Mouse (Mus musculus) MEL (cell line): ENCODE data around the gene Prdm1. TPM values are rescaled to one million over a fixed set of nuclear protein-coding genes. Genes with fewer than 3 reads are reported as not detected.

Experiments used
- DNase-seq: peaks from one replicate; pipeline ENCODE4 v3.0.0; 2011; ENCODE audit warnings: low read depth, low spot score
- H3K27ac ChIP-seq: 2 replicates; pipeline ENCODE4 v1.5.1; 2012; ENCODE audit warnings: low read depth, mild to moderate bottlenecking, control low read depth, low read length, moderate library complexity; ENCODE audit not compliant: control insufficient read depth
- H3K27me3 ChIP-seq, 2 experiments: fragments of 150-350 bp in 1 of 2; sonication (generic) in 1 of 2; 2 replicates each; pipeline ENCODE4 v1.6.1; 2012; ENCODE audit warnings: low read length in 2 of 2, mild to moderate bottlenecking in 2 of 2, improper control_type of control experiment in 1 of 2, moderate library complexity in 1 of 2; ENCODE audit not compliant: insufficient read depth in 2 of 2, control insufficient read depth in 1 of 2
- H3K36me3 ChIP-seq, 2 experiments: 2 replicates each; pipeline ENCODE4 v1.6.1; 2012 to 2014; ENCODE audit warnings: low read length in 2 of 2, improper control_type of control experiment in 1 of 2, inconsistent platforms in 1 of 2, mild to moderate bottlenecking in 1 of 2; ENCODE audit not compliant: insufficient read depth in 2 of 2, control insufficient read depth in 1 of 2
- H3K4me1 ChIP-seq, 2 experiments: fragments of 150-350 bp in 1 of 2; sonication (generic) in 1 of 2; 2 replicates each; pipeline ENCODE4 v1.6.1; 2012; ENCODE audit warnings: low read length in 2 of 2, improper control_type of control experiment in 1 of 2, mild to moderate bottlenecking in 1 of 2; ENCODE audit not compliant: insufficient read depth in 2 of 2, control insufficient read depth in 1 of 2
- H3K4me3 ChIP-seq, 2 experiments: fragments of 150-350 bp in 1 of 2; sonication (generic) in 1 of 2; 2 replicates each; pipeline ENCODE4 v1.5.1; 2012; ENCODE audit warnings: low read depth in 2 of 2, low read length in 2 of 2, mild to moderate bottlenecking in 2 of 2, moderate library complexity in 2 of 2, control low read depth in 1 of 2, improper control_type of control experiment in 1 of 2; ENCODE audit not compliant: control insufficient read depth in 1 of 2, insufficient read depth in 1 of 2
- H3K79me2 ChIP-seq: 2 replicates; pipeline ENCODE4 v1.6.1; 2012; ENCODE audit warnings: mild to moderate bottlenecking, low read length, moderate library complexity; ENCODE audit not compliant: control insufficient read depth, poor library complexity, insufficient read depth
- H3K9ac ChIP-seq: 2 replicates; pipeline ENCODE4 v1.6.1; 2012; ENCODE audit warnings: low read depth, mild to moderate bottlenecking, control low read depth, low read length, moderate library complexity; ENCODE audit not compliant: control insufficient read depth, poor library complexity, severe bottlenecking
- H3K9me3 ChIP-seq: fragments of 150-350 bp; sonication (generic); replicated peaks from 2 replicates; pipeline ENCODE4 v1.6.1; 2012; ENCODE audit warnings: mild to moderate bottlenecking, low read length, improper control_type of control experiment, moderate library complexity; ENCODE audit not compliant: insufficient read depth
- CHD1 ChIP-seq: IDR thresholded peaks from 2 replicates; pipeline ENCODE4 v1.6.1; 2012; ENCODE audit warnings: low read depth, mild to moderate bottlenecking, inconsistent platforms, low read length, improper control_type of control experiment
- ELF1 ChIP-seq: IDR thresholded peaks from 2 replicates; pipeline ENCODE4 v1.6.1; 2014; ENCODE audit warnings: low read depth, mild to moderate bottlenecking, inconsistent platforms, low read length, improper control_type of control experiment, moderate library complexity
- ETS1 ChIP-seq: IDR thresholded peaks from 2 replicates; pipeline ENCODE4 v1.6.1; 2012; ENCODE audit warnings: low read depth, mild to moderate bottlenecking, inconsistent platforms, low read length, improper control_type of control experiment, moderate library complexity
- GATA1 ChIP-seq: IDR thresholded peaks from 2 replicates; pipeline ENCODE4 v1.6.1; 2011; ENCODE audit warnings: low read depth, low read length, improper control_type of control experiment
- HCFC1 ChIP-seq: IDR thresholded peaks from 2 replicates; pipeline ENCODE4 v1.6.1; 2012; ENCODE audit warnings: low read depth, mild to moderate bottlenecking, inconsistent platforms, low read length, improper control_type of control experiment, moderate library complexity
- JUND ChIP-seq: IDR thresholded peaks from 2 replicates; pipeline ENCODE4 v1.6.1; 2011; ENCODE audit warnings: low read depth, mild to moderate bottlenecking, improper control_type of control experiment, low read length
- MAX ChIP-seq: IDR thresholded peaks from 2 replicates; pipeline ENCODE4 v1.6.1; 2011; ENCODE audit warnings: low read length, improper control_type of control experiment
- MEF2A ChIP-seq: IDR thresholded peaks from 2 replicates; pipeline ENCODE4 v1.6.1; 2014; ENCODE audit warnings: low read depth, mild to moderate bottlenecking, inconsistent platforms, low read length, improper control_type of control experiment; ENCODE audit not compliant: poor library complexity, insufficient replicate concordance, severe bottlenecking; ENCODE audit errors: extremely low read depth
- MXI1 ChIP-seq: IDR thresholded peaks from 2 replicates; pipeline ENCODE4 v1.6.1; 2011; ENCODE audit warnings: mild to moderate bottlenecking, low read depth, low read length, improper control_type of control experiment
- MYB ChIP-seq: IDR thresholded peaks from 2 replicates; pipeline ENCODE4 v1.6.1; 2011; ENCODE audit warnings: mild to moderate bottlenecking, low read depth, low read length, improper control_type of control experiment
- MYC ChIP-seq: IDR thresholded peaks from 2 replicates; pipeline ENCODE4 v1.6.1; 2011; ENCODE audit warnings: low read depth, mild to moderate bottlenecking, low read length, improper control_type of control experiment, moderate library complexity
- NELFE ChIP-seq: IDR thresholded peaks from 2 replicates; pipeline ENCODE4 v1.6.1; 2011; ENCODE audit warnings: low read depth, low read length, improper control_type of control experiment
- NRF1 ChIP-seq: IDR thresholded peaks from 2 replicates; pipeline ENCODE4 v1.6.1; 2014; ENCODE audit warnings: low read depth, mild to moderate bottlenecking, inconsistent platforms, low read length, improper control_type of control experiment, moderate library complexity; ENCODE audit not compliant: poor library complexity, insufficient read depth, severe bottlenecking
- POLR2A ChIP-seq, 2 experiments: IDR thresholded peaks; 2 replicates each; pipeline ENCODE4 v1.6.1; 2011 to 2012; ENCODE audit warnings: low read length in 2 of 2, mild to moderate bottlenecking in 2 of 2, control low read depth in 1 of 2, improper control_type of control experiment in 1 of 2, low read depth in 1 of 2, moderate library complexity in 1 of 2; ENCODE audit not compliant: control insufficient read depth in 1 of 2, insufficient read depth in 1 of 2, poor library complexity in 1 of 2
- RAD21 ChIP-seq: IDR thresholded peaks from 2 replicates; pipeline ENCODE4 v1.6.1; 2011; ENCODE audit warnings: mild to moderate bottlenecking, low read depth, low read length, improper control_type of control experiment
- SIN3A ChIP-seq: IDR thresholded peaks from 2 replicates; pipeline ENCODE4 v1.6.1; 2012; ENCODE audit warnings: low read length, improper control_type of control experiment, inconsistent platforms
- TCF12 ChIP-seq: IDR thresholded peaks from 2 replicates; pipeline ENCODE4 v1.6.1; 2014; ENCODE audit warnings: low read depth, mild to moderate bottlenecking, inconsistent platforms, low read length, improper control_type of control experiment, moderate library complexity
- USF1 ChIP-seq: IDR thresholded peaks from 2 replicates; pipeline ENCODE4 v1.6.1; 2014; ENCODE audit warnings: low read depth, mild to moderate bottlenecking, inconsistent platforms, low read length, improper control_type of control experiment, moderate library complexity
- USF2 ChIP-seq, 2 experiments: IDR thresholded peaks; 2 replicates each; pipeline ENCODE4 v1.6.1; 2011 to 2012; ENCODE audit warnings: improper control_type of control experiment in 2 of 2, low read length in 2 of 2, borderline replicate concordance in 1 of 2, inconsistent platforms in 1 of 2, low read depth in 1 of 2, mild to moderate bottlenecking in 1 of 2; ENCODE audit not compliant: insufficient read depth in 1 of 2
- ZKSCAN1 ChIP-seq: IDR thresholded peaks from 2 replicates; pipeline ENCODE4 v1.6.1; 2012; ENCODE audit warnings: low read depth, mild to moderate bottlenecking, inconsistent platforms, low read length, improper control_type of control experiment, moderate library complexity
- ZMIZ1 ChIP-seq: IDR thresholded peaks from 2 replicates; pipeline ENCODE4 v1.6.1; 2012; ENCODE audit warnings: low read depth, mild to moderate bottlenecking, inconsistent platforms, low read length, improper control_type of control experiment, moderate library complexity
- polyA plus RNA-seq, 2 experiments: library from polyadenylated mRNA; stranded (reverse) in 1 of 2; unstranded in 1 of 2; fragments of >175 nt in 1 of 2; fragments of >200 nt in 1 of 2; gene quantifications; 2 replicates each; pipeline versions ENCODE4 v1.2.1 to v1.2.4; 2012; ENCODE audit warnings: low replicate concordance in 2 of 2, low read depth in 1 of 2; ENCODE audit not compliant: insufficient read length in 2 of 2, insufficient read depth in 1 of 2, missing spikeins in 1 of 2
- total RNA-seq: library from RNA; depleted of rRNA; stranded (reverse); fragments of 300-350 nt; gene quantifications from 2 replicates; pipeline ENCODE4 v1.2.3, GENCODE M21; 2012

Prdm1 gene
- total and polyA plus RNA-seq, 3 experiments, result 0.14 TPM; not detected in 2

- no peaks in the 10 kb centered on the region for H3K36me3 ChIP-seq
- no peak overlapping the region for H3K27ac ChIP-seq
- no peak for DNase-seq
- no peak overlapping the region for H3K4me3 ChIP-seq
- peaks cover 4 to 6% of the 10 kb centered on the region in 2 experiments; a peak in 3 of 4 replicates for H3K27me3 ChIP-seq
- no peaks in the 10 kb centered on the region for H3K9me3 ChIP-seq
- H3K79me2 ChIP-seq, result no peaks in the 10 kb centered on the region
- no peaks in the 10 kb centered on the region for H3K4me1 ChIP-seq
- TF ChIP-seq MAX (no peak), MYB (no peak), ETS1 (no peak), MYC (no peak), POLR2A (IDR thresholded peaks at IDR 0.05; ENCODE audit: control insufficient read depth in 1 of 2, insufficient read depth in 1 of 2, low read depth in 1 of 2, low read length in 2 of 2, poor library complexity in 1 of 2) (no peak), ZKSCAN1 (no peak), SIN3A (no peak), USF1 (no peak), MXI1 (no peak), ZMIZ1 (no peak), NELFE (no peak), RAD21 (no peak), NRF1 (no peak), CHD1 (no peak), MEF2A (no peak), HCFC1 (no peak), JUND (no peak), ELF1 (no peak), USF2 (IDR thresholded peaks at IDR 0.05; ENCODE audit: borderline replicate concordance in 1 of 2, insufficient read depth in 1 of 2, low read depth in 1 of 2, low read length in 2 of 2) (no peak)
- H3K9ac ChIP-seq, result no peak overlapping the region
These were observed 45.2 kb downstream of the Prdm1 start for GRCm38 (mm10) chr10:44483116-44483515.

- Histone ChIP-seq H3K4me1 (no peaks in the 10 kb centered on the region), H3K9me3 (no peaks in the 10 kb centered on the region), H3K9ac (no peak overlapping the region), H3K79me2 (no peaks in the 10 kb centered on the region), H3K27ac (no peak overlapping the region), H3K4me3 (no peak overlapping the region), H3K27me3 (peaks cover 4 to 6% of the 10 kb centered on the region in 2 experiments; a peak in 3 of 4 replicates), H3K36me3 (no peaks in the 10 kb centered on the region)
- no peak for DNase-seq
- TF ChIP-seq TCF12 (no peak), GATA1 (no peak), USF1 (peak; percentile 67)
These were observed 46.9 kb downstream of the Prdm1 start for GRCm38 (mm10) chr10:44481379-44481778.
